Mouse (Mus musculus): ENCODE results near the gene Cdc26. TPM values are rescaled to one million over a fixed set of nuclear protein-coding genes. Genes with fewer than 3 reads are reported as not detected.

Gene Cdc26
- total RNA-seq (2021) = 10 to 100 TPM; 46.2 to 47.1 TPM
- long read RNA-seq, experiment 1, transcript Cdc26-201 (4 exons, 819 nt) = major isoform, 32 of 42 reads
- long read RNA-seq, experiment 1, transcript Cdc26-202 (3 exons, 654 nt) = minor isoform, 6 of 42 reads
- long read RNA-seq, experiment 1, partial matches to known transcripts = 0 of 42 reads
- long read RNA-seq, experiment 1, other reads (novel, unspliced or antisense) = 4 of 42 reads
- long read RNA-seq, experiment 2, transcript Cdc26-202 (3 exons, 654 nt) = minor isoform, 8 of 41 reads
- long read RNA-seq, experiment 2, transcript Cdc26-201 (4 exons, 819 nt) = major isoform, 26 of 41 reads
- long read RNA-seq, experiment 2, partial matches to known transcripts = 3 of 41 reads
- long read RNA-seq, experiment 2, other reads (novel, unspliced or antisense) = 4 of 41 reads

GRCm38 (mm10) chr4:62408601-62409282 is at the start of gene Cdc26, which contains the start of gene Prpf4:
Gene Cdc26 (minus strand): TSS chr4:62408642.
Gene Prpf4 (plus strand): TSS chr4:62408797.
- peak; percentile 99 for DNase-seq (ENCODE audit: low spot score in 2 of 2)
- intact Hi-C loops (cut with DNase I) = loop anchor here (5.0 kb wide), 2 partner anchors 46 to 64 kb away; partner anchors contain the start of genes Fkbp15, Slc31a1 and Wdr31

DNA sequence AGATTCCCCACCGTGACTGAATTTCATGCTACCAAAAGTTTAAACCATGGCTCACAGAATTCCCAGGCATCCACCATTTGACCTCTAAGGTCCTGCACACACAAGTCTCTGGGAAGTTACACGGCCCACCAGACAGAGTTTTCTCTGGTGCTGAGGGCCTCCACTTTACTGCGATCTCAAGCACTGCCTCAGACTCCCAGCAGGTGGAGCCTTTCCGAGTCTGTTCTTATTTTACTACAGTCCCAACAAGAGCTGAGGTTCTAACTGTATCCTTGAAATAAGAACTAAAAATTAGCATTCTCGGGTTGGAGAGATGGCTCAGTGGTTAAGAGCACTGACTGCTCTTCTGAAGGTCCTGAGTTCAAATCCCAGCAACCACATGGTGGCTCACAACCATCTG is 46.6 kb upstream of the Cdc26 start:
- intact Hi-C loops (cut with DNase I) = loop anchor here (1.0 to 5.0 kb wide), 2 partner anchors 47 to 309 kb away; partner anchors contain the start of gene Hdhd3
- DNase-seq (ENCODE audit: low spot score in 2 of 2) = peak; percentile 48 to 55

DNA sequence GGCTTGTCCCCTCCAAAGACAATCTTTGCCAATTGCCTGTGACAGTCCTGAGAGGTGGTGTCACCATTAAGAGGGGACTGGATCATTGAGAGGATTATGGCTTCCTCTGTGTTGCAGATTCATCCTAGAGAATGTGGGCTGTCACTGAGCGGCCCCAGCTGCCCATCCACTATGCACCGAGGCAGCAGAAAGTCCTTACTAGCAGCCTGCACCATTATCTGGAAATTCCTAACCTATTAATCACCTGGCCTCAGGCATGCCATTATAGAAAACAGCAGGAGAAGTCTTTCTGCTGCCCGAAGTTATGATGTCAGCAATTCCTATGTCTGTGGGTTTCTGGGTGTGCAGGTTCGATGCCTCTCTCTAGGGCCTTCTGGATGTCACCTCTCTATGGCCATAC is 32.5 kb upstream of the Cdc26 start:
- intact Hi-C loops (cut with DNase I) = no loop called here
- DNase-seq (ENCODE audit: low spot score in 2 of 2) = no peak

- intact Hi-C loops (cut with DNase I) = no loop called here
- no peak for DNase-seq (ENCODE audit: low spot score in 2 of 2)
Measured at GRCm38 (mm10) chr4:62440544-62440943, 32.1 kb upstream of the Cdc26 start.

DNA sequence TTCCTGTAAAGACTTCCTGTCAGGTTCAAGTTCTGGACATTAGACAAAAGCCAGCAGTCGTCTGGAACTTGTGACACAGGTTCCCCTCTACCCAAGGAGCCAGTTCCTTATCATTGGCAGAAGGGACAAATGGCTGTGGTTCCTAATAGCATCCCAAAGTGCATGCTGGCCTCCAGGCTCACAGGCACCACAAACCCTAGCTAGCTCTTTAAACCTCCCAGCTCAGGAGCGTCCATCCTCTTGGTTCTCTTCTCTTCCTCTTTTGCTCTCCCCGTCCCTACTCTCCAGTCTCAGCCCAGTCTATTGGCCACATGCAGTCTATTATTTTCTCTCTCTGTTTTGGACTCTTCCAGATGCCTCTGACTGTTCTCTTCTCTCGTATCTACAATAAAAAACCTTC is 31.4 kb upstream of the Cdc26 start:
- intact Hi-C loops (cut with DNase I) = no loop called here
- no peak for DNase-seq (ENCODE audit: low spot score in 2 of 2)

DNA sequence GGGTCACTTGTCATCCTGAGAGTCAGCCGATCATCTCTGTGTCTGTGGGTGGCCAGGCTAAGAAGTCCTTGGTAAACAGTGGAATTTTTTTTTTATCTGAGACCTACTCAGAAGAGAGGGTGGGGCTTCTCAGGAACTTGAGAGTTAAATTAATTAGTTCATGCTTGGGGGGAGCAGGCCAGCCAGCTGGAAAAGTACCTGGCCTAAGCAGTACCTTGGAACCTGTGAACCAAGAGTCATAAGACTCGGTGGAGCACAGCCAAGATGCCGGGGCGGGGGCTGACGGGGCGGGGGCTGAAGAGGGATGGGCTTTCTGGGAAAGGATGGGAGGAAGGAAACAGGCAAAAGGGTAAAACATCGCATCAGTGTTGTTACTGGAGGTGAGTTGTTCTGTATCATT is 29.4 kb upstream of the Cdc26 start:
- intact Hi-C loops (cut with DNase I) = no loop called here
- DNase-seq (ENCODE audit: low spot score in 2 of 2) = no peak

GRCm38 (mm10) chr4:62437256-62437778 is 28.9 kb upstream of the Cdc26 start:
- intact Hi-C loops (cut with DNase I) = no loop called here
- DNase-seq (ENCODE audit: low spot score in 2 of 2) = no peak

- DNase-seq (ENCODE audit: low spot score in 2 of 2) = no peak
- intact Hi-C loops (cut with DNase I) = no loop called here
Measured at GRCm38 (mm10) chr4:62435081-62435480, 26.6 kb upstream of the Cdc26 start, which contains the start of gene Rnf183. Gene Rnf183 (minus strand): TSS chr4:62435252.

DNA sequence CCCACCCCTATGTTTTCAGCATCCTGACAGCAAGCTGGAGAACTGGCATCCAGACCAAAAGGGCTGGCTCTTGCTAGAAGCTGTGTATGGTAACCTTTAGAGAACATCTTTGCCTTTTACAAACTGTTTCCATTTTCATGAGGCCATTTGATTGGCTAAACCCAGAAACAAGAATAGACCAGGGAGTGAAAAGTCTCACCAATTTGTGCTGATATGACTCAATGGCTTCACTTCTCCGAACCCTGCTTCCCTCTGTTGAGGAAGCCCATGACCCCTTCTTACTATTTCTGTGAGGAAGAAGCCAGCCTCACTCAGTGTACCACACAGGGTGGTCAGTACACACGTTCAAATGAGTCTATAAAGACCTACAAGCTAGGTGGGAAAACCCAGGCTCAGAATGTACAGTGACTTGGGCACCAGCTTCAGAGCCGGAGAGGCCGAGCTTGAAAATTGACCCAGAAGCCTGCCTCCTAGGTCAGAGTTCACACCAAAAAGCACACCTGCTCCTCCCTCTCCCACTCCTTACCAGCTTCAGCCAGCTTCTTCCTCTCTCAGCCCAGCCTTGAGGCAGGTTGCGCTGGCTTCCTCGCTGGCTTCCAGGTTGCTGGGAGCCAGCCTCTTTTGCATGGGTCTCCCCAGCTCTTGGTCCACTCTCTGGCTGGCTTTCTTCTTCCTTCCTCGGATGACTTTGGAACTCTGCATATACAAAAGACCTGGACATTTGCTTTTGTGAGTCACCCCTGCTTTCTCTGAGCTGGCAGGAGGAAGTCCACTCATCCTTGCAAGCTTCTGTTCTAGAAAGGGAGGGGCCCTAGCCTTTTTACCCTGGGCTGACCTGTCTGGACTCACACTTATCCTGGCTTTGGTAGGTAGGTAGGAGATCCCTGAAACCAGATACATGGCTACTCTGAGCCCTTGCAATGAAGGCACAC is 25.8 kb upstream of the Cdc26 start:
- intact Hi-C loops (cut with DNase I) = no loop called here
- DNase-seq (ENCODE audit: low spot score in 2 of 2) = no peak

DNA sequence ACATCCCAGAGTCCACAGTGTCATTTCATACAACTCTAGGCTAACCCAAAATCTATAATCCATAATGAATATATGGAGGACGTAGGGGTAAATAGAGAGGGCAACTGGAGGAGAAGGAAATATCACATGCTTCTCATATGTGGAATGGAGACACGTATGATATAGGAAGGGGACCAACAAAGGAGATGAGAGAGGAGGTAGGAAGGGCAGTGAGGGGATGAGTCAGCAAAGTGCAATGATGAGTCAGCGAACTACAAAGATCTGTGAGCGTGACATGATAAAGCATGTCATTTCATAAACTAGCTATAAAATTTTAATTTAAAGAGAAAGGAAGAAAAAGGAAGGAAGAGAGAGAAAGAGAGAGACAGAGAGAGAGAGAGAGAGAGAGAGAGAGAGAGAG is 23.1 kb upstream of the Cdc26 start:
- intact Hi-C loops (cut with DNase I) = no loop called here
- DNase-seq (ENCODE audit: low spot score in 2 of 2) = no peak

GRCm38 (mm10) chr4:62430678-62431077 is 22.2 kb upstream of the Cdc26 start:
- intact Hi-C loops (cut with DNase I) = no loop called here
- no peak for DNase-seq (ENCODE audit: low spot score in 2 of 2)

GRCm38 (mm10) chr4:62429616-62430015 is 21.2 kb upstream of the Cdc26 start:
- no peak for DNase-seq (ENCODE audit: low spot score in 2 of 2)
- intact Hi-C loops (cut with DNase I) = no loop called here

DNA sequence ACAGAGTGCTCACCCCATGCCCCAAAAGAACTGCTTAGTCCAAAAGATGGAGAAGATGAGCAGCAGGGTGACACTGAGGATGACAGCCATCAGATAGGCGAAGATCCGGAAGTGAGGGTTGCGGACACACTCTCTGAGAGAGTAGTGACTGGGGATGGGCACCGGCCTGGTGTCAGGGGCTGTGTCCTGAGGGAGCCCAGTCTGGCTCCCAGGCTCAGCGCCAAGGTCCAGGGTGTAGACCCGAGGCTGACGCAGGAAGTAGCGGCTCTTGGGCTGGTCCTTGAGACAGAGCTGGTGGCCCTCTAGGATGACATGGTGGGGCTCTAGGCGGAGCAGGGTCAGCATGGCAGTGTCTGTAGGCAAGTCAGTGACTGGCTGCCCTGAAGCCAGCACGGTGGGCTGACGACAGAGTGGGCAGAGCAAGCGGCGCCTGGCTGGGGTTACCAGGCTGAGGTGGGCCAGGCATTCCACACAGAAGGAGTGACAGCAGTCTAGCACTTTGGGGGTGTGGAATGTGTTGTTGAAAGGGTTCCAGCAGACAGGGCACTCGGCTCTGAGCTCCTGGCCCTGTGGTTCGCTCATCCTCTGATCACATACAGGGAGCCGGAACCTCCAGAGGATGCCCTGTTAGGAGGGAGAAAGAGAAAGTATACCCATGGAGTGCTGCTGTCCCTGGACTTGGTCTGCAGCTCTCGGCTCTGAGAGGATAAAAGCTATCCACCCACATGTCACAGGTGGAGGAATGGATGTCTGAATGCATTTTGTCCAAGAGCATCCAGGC is 19.7 kb upstream of the Cdc26 start:
- no peak for DNase-seq (ENCODE audit: low spot score in 2 of 2)

DNA sequence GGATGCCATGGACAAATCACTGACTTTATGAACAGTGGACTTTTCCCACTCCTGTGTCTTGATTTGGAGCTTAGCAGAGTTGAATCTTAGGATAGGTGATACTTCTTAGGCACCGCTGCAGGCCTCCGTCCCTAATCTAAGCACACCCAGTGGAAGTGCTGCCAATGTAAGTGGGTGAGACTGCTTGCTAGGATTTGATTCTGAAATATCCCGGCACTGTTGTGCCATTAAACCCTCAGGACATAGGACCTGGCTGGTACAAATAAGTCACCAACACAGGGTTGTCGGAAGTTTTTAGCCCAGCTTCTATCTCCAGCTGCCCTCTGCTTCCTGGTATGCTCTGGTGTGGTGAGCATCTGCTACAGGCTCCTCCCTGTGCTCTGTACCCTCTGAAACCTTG is 17.4 kb upstream of the Cdc26 start:
- no peak for DNase-seq (ENCODE audit: low spot score in 2 of 2)
- intact Hi-C loops (cut with DNase I) = no loop called here

More for the DNA sequence above, 19.7 kb upstream of the Cdc26 start:
- intact Hi-C loops (cut with DNase I) = no loop called here

DNA sequence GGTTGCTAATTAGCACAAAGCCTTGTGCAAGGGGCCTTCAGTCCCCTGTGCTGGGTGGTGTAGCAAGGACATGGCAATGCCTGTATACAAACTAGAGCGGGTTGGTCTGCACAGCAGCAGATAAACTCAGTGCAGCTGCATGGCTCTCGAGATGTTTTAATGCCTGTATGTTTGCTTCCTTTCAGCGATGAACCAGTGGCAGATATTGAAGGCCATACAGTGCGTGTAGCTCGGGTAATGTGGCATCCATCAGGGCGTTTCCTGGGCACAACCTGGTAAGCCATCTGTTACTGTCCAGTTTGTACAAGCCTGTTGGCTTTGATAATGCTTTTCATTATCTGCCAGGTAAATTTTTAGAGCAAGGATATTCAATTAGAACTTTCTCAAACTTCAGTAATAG is 10.6 kb upstream of the Cdc26 start:
- no peak for DNase-seq (ENCODE audit: low spot score in 2 of 2)
- intact Hi-C loops (cut with DNase I) = no loop called here

GRCm38 (mm10) chr4:62418448-62418847 is 10.0 kb upstream of the Cdc26 start:
- intact Hi-C loops (cut with DNase I) = no loop called here
- DNase-seq (ENCODE audit: low spot score in 2 of 2) = peak in 1 of 2 experiments; percentile 51

DNA sequence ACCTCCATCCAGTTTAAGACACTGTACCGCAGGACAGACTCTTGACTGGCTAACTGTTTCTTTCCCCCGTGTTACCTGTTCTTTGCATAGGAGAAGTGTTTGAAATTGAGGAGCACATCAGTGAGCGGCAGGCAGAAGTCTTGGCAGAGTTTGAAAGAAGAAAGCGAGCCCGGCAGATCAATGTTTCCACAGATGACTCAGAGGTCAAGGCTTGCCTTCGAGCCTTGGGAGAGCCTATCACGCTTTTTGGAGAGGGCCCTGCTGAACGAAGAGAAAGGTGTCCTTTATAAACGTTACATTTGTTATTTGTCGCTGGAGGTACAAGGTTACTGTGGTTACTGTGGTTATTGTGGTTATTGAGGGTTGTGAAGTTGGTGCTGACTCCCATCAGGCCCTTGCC is 3.2 kb upstream of the Cdc26 start:
- intact Hi-C loops (cut with DNase I) = no loop called here
- no peak for DNase-seq (ENCODE audit: low spot score in 2 of 2)

DNA sequence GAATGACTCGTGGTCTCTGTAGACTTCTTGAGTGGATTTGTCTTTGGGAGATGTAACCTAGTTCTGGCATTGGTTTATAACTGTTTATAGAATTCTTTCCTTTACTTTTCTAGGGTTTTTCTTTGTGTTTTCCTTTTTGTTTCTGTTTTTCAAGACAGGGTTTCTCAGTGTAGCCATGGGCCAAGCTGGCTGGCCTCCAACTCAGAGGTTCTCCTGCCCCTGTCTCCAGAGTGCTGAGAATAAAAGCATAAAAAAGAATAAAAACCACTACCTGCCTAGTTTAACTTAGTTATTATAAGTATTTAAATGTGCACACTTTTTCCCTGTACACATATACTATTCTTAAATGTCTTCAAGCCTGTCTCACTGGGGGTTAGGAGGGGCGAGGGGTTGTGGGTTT is 1.9 kb upstream of the Cdc26 start:
- DNase-seq (ENCODE audit: low spot score in 2 of 2) = no peak
- intact Hi-C loops (cut with DNase I) = no loop called here

GRCm38 (mm10) chr4:62409615-62410014 is 1.2 kb upstream of the Cdc26 start:
- DNase-seq (ENCODE audit: low spot score in 2 of 2) = no peak
- intact Hi-C loops (cut with DNase I) = loop anchor here (5.0 kb wide), 2 partner anchors 47 to 63 kb away; partner anchors contain the start of genes Fkbp15, Slc31a1 and Wdr31
